Mouse (Mus musculus) cerebellum, adult 11 months (tissue): Measurements from ENCODE around the gene Cyp2e1.
"Not testable (repeated sequence)": the region's sequence is repeated elsewhere in the genome, so short reads cannot be mapped to it uniquely, and the experiment has no call there.

Experiments
- DNase-seq: peaks from one replicate; pipeline ENCODE4 v3.0.0; 2022

Gene Cyp2e1

GRCm38 (mm10) chr7:140763447-140764020 is at the start of gene Cyp2e1:
TSS of gene Cyp2e1 (plus strand) at chr7:140763739.
- no peak for DNase-seq

DNA sequence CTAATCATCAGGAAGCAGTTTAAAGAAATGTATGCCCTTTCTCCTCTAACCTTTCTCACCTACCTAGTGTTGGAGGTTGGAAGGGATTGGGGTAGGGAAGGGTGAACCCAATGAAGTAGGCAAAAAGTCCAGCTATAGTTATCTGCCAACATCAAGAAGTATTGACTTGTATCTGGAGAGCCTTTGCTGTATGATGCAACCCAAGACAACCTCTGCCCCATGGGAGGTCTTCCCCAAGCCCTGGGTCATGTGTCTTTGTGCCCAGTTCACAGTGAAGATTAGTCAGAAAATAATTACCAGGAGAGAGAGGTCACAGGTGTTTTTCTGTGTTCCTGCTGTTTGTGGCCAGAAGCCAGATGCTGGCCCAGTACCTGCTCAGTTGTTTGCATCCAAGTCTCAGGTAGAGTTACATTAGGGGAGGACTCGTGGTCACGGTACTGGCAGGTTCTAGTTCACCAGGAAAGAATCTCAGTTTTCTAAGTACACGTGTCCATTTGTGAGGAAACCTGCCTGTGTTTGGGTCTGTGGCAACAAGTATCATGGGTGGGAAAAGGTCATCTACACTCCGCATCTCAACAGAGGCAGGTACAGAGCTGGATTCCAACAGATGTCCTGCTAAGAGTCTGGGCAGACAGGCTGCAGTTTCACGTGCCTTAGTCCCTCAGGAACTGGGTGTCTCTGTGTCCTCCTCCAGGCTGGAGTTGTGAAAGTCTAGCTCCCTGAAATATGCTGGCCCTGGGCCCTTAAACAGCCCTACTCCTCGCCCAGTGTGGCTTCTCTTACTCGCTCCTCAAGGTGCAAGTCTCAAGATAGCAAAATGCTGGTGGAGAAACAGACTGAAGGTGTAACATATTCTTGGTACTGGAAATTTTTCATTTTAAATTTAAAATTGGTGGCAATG is 46.1 kb upstream of the Cyp2e1 start:
- no peak for DNase-seq

- no peak for DNase-seq
These were observed 42.4 kb upstream of the Cyp2e1 start for GRCm38 (mm10) chr7:140721095-140721494.

DNA sequence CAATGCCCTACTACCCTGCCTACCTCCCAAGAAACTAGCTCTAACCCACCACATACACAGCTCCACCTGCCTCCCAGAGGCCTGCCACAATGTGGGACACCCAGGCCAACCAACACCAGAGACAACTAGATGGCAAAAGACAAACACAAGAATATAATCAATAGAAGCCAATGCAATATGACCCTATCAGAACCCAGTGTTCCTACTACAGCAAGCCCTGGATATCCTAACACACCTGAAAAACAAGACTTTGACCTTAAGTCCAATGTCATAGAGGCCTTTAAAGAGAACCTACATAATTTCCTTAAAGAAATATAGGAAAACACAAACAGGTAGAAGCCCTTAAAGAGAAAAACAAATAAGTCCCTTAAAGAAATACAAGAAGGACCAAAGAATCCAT is 38.0 kb upstream of the Cyp2e1 start:
- DNase-seq, result no peak

DNA sequence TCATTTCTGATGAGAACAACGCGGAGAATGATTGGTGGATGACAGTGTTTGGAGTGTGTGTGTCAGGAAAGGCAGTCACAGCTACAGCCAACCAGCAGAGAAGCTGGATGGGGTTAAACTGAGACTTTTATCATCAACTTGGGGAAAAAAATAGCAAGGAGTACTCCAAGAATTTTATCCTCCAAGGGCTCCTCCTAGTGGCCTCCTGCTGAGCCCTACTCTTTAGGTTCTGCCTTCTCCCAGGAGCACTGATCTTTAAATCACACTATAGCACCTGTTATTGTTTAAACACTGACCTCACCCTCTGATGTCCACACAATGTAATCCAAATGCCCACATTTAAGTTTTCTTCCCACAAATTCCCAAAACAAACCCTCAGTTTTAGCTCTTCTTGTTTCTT is 30.4 kb upstream of the Cyp2e1 start:
- no peak for DNase-seq

DNA sequence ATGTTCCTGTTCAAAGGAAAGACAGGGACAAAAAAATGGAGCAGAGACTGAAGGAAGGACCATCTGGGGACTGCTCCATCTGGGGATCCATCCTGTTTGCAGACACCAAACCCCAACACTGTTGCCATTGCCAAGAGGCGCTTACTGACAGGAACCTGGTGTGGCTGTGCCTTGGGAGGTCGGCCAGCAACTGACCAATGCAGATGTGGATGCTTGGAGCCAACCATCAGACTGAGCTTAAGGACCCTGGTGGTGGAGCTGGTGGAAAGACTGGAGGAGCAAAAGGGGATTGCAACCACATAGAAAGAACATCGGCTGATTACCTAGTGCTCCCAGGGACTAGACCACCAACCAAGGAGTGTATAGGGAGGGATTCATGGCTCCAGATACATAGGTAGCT is 16.1 kb upstream of the Cyp2e1 start:
- DNase-seq, result no peak

GRCm38 (mm10) chr7:140748116-140748826 is 15.3 kb upstream of the Cyp2e1 start:
- DNase-seq, result no peak

DNA sequence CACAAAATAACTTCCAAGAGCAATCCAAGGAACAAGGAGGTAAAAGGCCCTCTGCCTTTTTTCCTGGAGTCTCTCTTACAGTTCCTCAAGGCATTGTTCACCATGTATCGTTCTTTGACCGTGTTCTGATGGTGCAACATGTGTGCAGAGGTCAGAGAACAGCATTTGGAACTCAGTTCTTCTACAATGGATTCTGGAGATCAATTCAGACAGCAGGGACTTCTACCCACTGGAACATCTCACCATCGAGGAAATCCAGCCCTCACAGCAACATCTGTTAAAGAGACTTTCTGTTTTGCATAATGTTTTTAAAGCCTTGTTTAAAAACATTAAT is 14.7 kb upstream of the Cyp2e1 start:
- no peak for DNase-seq

DNA sequence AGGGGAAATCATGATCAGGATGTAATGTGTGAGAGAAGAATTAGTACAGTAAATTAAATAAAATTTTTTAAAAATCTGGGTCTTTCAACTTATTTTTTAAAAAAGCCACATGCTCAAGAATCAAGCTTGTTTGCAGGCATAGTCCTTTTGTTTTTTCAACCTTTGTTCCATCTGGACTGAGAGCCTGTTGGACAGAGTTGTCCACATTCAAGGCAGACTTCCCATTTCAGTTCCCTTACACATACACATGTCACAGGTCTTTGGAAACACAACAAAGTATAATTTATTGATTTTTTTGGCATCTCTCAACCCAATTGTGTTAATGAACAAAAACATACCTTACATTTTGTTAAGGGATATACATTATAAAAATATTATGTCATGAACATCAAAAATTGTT is 9.0 kb upstream of the Cyp2e1 start:
- DNase-seq, result no peak

GRCm38 (mm10) chr7:140756151-140756854 is 7.2 kb upstream of the Cyp2e1 start:
- no peak for DNase-seq

GRCm38 (mm10) chr7:140760647-140761046 is 2.9 kb upstream of the Cyp2e1 start:
- no peak for DNase-seq

GRCm38 (mm10) chr7:140765391-140765790 is 1.9 kb downstream of the Cyp2e1 start:
- not testable (repeated sequence) for DNase-seq

GRCm38 (mm10) chr7:140765888-140766739 is 2.6 kb downstream of the Cyp2e1 start:
- DNase-seq, result no peak

DNA sequence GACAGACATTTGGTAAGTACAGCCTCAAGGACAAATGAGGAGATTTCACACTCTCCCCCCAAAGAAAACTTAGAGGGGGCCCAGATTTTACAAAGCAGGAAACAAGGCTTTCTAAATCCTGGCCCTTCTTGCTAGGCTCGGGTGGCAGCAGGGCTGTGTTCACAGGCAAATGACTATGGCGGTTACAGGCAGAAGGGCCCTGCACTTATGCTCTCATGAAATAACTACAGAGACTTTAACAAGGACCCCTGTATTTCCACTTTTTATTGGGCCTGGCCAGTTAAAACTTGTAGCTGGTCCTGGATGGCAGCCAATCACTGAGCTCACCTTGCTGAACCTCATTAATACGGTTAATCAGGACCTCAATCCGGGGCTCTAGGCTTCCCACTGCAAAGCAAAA is 17.0 kb downstream of the Cyp2e1 start:
- no peak for DNase-seq

GRCm38 (mm10) chr7:140787406-140788052 is 24.0 kb downstream of the Cyp2e1 start, which contains the start of gene Syce1:
TSS of gene Syce1 (minus strand) at chr7:140787852.
- no peak for DNase-seq

DNA sequence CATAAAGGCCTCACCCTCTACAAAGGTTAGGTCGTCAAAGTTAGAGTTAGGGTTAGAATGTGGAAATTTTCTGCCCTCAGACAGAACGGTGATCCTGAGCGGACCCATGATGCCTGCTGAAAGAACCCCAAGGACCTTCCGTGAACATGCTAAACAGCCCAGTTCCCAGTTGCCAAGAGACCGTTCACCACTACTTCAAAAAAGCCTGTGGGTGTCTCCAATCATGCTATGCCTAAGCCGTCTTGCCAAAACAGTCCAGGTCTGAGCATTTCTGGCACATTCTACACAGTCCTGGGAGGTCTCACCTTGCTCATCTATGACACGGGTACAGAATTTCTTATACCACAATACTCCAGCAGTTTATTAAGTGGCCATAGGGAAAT is 24.5 kb downstream of the Cyp2e1 start:
- no peak for DNase-seq

DNA sequence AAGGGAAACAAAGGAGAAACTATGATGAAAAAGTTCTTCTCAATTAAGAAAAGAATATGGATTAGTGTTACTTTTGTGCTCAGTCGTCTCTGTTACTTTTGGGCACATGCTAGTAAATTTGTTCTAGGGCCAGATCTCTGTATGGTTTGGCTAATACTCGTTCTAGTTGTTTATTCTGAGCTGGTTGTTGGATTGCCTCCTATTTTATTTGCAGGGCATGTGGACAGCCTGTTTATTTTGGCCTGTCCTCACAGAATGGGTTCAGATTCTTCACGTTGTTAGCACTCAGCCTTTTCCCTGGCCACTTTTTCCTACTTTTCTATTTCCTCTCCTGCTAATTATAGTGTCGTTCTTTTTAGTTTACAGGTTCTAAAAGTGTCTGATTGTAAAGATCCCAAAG is 30.0 kb downstream of the Cyp2e1 start:
- DNase-seq, result no peak

DNA sequence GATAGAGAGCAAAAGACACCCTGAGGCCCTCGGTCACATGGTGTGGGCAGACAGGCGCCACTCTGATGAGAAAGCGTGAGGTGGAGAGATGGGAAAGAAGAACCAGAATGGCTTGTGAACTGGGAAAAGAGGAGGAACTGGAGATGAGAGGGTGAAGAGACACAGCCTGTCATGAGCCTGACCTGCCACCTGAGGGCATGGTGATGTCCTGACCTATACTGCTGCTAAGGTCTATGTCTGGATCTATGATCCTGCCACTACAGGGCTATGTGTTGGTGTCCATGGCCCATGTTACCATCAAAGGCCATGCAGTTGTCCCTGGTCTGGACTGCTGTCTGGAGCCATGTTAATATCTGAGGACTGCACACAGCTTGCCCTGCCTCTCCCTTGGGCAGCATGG is 34.1 kb downstream of the Cyp2e1 start:
- no peak for DNase-seq

GRCm38 (mm10) chr7:140798212-140798611 is 34.7 kb downstream of the Cyp2e1 start:
- DNase-seq, result no peak

DNA sequence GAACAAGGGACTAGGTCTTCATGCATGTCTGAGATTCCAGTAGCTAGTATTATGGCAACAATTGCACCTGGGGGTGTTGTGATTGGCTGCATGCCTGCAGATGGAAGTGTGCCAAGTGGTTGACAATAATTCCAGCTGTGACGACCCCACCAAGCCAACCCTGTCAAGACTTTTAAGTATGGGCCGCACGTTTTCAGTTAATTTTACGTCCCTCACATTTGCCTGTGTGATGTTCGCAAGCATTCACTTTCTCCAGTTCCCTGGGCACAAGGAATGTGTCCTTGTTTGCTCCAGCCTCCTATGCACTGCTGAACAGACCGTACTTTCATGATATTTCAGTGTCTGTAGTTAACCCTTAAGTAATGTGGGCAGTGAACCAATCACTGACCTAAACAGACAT is 39.1 kb downstream of the Cyp2e1 start:
- DNase-seq, result no peak

GRCm38 (mm10) chr7:140805704-140806103 is 42.2 kb downstream of the Cyp2e1 start:
- DNase-seq, result no peak

DNA sequence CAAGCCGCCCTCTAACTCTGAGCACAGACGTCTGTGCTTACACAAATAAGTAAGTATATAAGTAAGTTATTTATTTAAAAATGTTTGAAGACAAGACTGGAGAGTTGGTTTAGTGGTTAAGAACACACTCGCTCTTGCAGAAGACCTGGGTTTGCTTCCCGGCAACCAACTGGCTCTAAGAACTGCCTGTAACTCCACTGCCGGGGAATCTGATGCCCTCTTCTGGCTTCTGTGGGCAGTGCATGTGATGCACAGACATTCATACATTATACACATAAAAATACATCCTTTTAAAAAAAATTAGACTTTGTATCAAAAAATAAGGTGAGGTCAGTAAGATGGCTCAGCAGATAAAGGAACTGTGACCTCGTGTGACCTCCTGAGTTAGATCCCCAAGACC is 47.0 kb downstream of the Cyp2e1 start:
- DNase-seq, result no peak
